In genomic region chr2:156432086-156432485, GRCm38 (mm10) we compare ENCODE assay signal across 14 mouse cellular contexts. TPM values are rescaled to one million over a fixed set of nuclear protein-coding genes. Genes with fewer than 3 reads are reported as not detected.
A peak's percentile ranks its signal among the peaks of the same experiment; 100 is the strongest.
DNase-seq lines count a peak whose midpoint lies in the region; ATAC-seq and TF ChIP-seq lines count a peak whose summit lies in the region.
"Had no signal": no experiment of that assay in that cellular context is flagged by ENCODE, and none has a peak within 500 bp of the region (broad histone marks: within the 10 kb centered on the region; RNA-seq: fewer than 3 reads in every experiment).

No protein-coding gene starts in this region.

- WGBS in heart, embryonic 15.5 days: 76% methylated on average over 3 of the region's 3 CpGs

- H3K27ac ChIP-seq in heart, embryonic 15.5 days: peak overlapping the region; percentile 69
- H3K27ac ChIP-seq in layer of hippocampus, adult 2 months: peak overlapping the region; percentile 82

- H3K4me3 ChIP-seq in heart, embryonic 15.5 days: no peak overlapping the region
- H3K4me3 ChIP-seq in layer of hippocampus, adult 2 months: no peak overlapping the region; the same call in 1 of the 2 replicates

- no peaks in the 10 kb centered on the region for H3K36me3 ChIP-seq in heart, embryonic 15.5 days

- no peaks in the 10 kb centered on the region for H3K9me3 ChIP-seq in heart, embryonic 15.5 days (replicated peaks)

- no peak overlapping the region for H3K9ac ChIP-seq in heart, embryonic 15.5 days

- H3K27me3 ChIP-seq in heart, embryonic 15.5 days: no peaks in the 10 kb centered on the region; the same call in 1 of the 2 replicates

- no peak for TF ChIP-seq CTCF in layer of hippocampus, adult 2 months (conservative IDR thresholded peaks at IDR 0.05)

- intact Hi-C loops in heart, postnatal 10 days (cut with DNase I): no loop called here

- peaks cover 17% of the 10 kb centered on the region for H3K4me1 ChIP-seq in heart, embryonic 15.5 days (replicated peaks)

- no peak overlapping the region for H3K4me2 ChIP-seq in heart, embryonic 15.5 days
- H3K4me2 ChIP-seq: midbrain, embryonic 11.5 days had no signal

- no peak for DNase-seq in heart, postnatal 10 days
- peak; percentile 44 to 60 for DNase-seq in layer of hippocampus, adult 2 months (ENCODE audit: low spot score in 2 of 2)
- DNase-seq in layer of hippocampus, postnatal 25 days (ENCODE audit: extremely low spot score in 1 of 2, low spot score in 1 of 2): no peak
- peak; percentile 44 to 51 for DNase-seq in right cerebral cortex, adult 2 months (ENCODE audit: low spot score in 2 of 2)
- DNase-seq in right cerebral cortex, postnatal 4 days: no peak
- no peak for DNase-seq in urinary bladder, postnatal 36 days (ENCODE audit: low spot score in 2 of 2)
- DNase-seq: adrenal gland, postnatal 36 days; cerebellum, adult 18-20 months; embryo, embryonic 11 days; heart, adult 11 months; heart, postnatal 14 days had no signal

- no peak for ATAC-seq in heart, embryonic 15.5 days (replicated peaks; ENCODE audit: insufficient number of reproducible peaks, insufficient read depth, low FRiP score, low read depth)
- ATAC-seq in monocyte, adult 5-6 weeks (replicated peaks; ENCODE audit: insufficient number of reproducible peaks, low FRiP score, low TSS enrichment, poor library complexity, severe bottlenecking): no peak

RNA-seq across cellular contexts. Expression of gene Epb41l1, which starts 11.4 kb away (rescaled TPM):
- 1.00 and 1.5 TPM in 2 replicates for polyA plus RNA-seq in heart, embryonic 15.5 days (2015; fragmentation: Nextera tagmentation; extraction: Ambion mirVana)
- 10 to 100 TPM; 15.9 to 19.9 TPM for total RNA-seq in heart, postnatal 10 days (2021)
- 100 to 1,000 TPM; 340 to 347 TPM for total RNA-seq in layer of hippocampus, adult 2 months (2021)
- total RNA-seq in layer of hippocampus, postnatal 25 days (2021): 100 to 1,000 TPM; 310 to 347 TPM
- 3.5 to 7.1 TPM (median 6.2 TPM) in 3 replicates for total RNA-seq in monocyte, adult 5-6 weeks (2017)

Comparison
In these comparisons a context has a peak if more than half of its experiments do, and no peak if none do; other contexts are left out.
1. DNase-seq: peak in layer of hippocampus, adult 2 months (2 of 2) and right cerebral cortex, adult 2 months (2 of 2); none in heart, postnatal 10 days (0 of 2), layer of hippocampus, postnatal 25 days (0 of 2), right cerebral cortex, postnatal 4 days (single experiment) and urinary bladder, postnatal 36 days (0 of 2).
2. RNA of gene Epb41l1, which starts 11.4 kb away (total RNA-seq): 310 to 347 TPM in layer of hippocampus, postnatal 25 days and 340 to 347 TPM in layer of hippocampus, adult 2 months; 15.9 to 19.9 TPM in heart, postnatal 10 days and 3.5 to 7.1 TPM in monocyte, adult 5-6 weeks; every median in the first group is over 10 times any median in the second.